Mouse (Mus musculus) heart, adult 2 months (tissue): ENCODE measurements around the gene Mrpl12.

Experiments used
- CTCF ChIP-seq: fragments of 200-600 bp; IDR thresholded peaks from 2 replicates; pipeline ENCODE4 v1.8.1; 2022; ENCODE audit warnings: antibody characterized with exemption, mild to moderate bottlenecking, moderate library complexity
- EP300 ChIP-seq: fragments of 200-500 bp; IDR thresholded peaks from 2 replicates; pipeline ENCODE4 v1.6.1; 2011; ENCODE audit warnings: low read depth, low read length, control low read depth; ENCODE audit not compliant: insufficient read depth
- POLR2A ChIP-seq: fragments of 200-500 bp; IDR thresholded peaks from 2 replicates; pipeline ENCODE4 v1.6.1; 2011; ENCODE audit warnings: mild to moderate bottlenecking, low read depth, low read length, control low read depth; ENCODE audit not compliant: insufficient read depth

DNA sequence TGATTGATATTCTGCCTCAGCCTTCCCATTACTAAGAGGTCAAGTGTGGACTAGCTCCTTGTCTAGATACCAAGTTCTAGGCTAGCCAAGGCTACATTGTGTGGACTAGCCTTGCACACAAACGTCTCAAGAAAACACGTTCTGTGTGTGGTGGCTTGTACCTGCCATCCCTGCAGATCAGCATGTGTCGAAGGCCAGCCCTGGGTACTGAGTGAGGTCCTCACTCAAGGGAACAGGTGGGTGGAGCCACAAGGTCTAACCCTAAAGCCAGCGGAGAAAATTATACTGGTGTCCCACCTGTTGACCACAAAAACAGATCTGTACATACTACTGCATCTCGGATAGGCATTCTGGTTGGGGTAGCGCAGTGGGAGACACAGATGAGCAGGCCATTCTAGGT lies 15.5 kb downstream of the Mrpl12 start:
- no peak for TF ChIP-seq POLR2A
- TF ChIP-seq CTCF: no peak
- no peak for TF ChIP-seq EP300
